Mouse (Mus musculus): ENCODE measurements at regions not wholly inside any gene's neighbourhood (a gene's known extent, or its start where the extent isn't known, plus 50 kb on each side); places are given as distances from the start of the nearest gene placed in this dataset.

GRCm38 (mm10) chr1:59414401-59415210 is 67.6 kb upstream of the Fzd7 start:
- TF ChIP-seq POLR2AphosphoS2 (IDR thresholded peaks at IDR 0.05; ENCODE audit: insufficient read length, low read depth) = no peak
- no peak for TF ChIP-seq POLR2A (IDR thresholded peaks at IDR 0.05; ENCODE audit: insufficient read length, low read depth)

All from myocyte (in vitro differentiated cells).